Mouse (Mus musculus): ENCODE measurements around the gene Anapc4. TPM values are rescaled to one million over a fixed set of nuclear protein-coding genes. Genes with fewer than 3 reads are reported as not detected.

Gene Anapc4
- polyA plus RNA-seq, 1 experiment: 29.9 TPM

GRCm38 (mm10) chr5:52868918-52869703 is 35.3 kb downstream of the Anapc4 start:
- DNase-seq (ENCODE audit: low read depth): no peak

GRCm38 (mm10) chr5:52871461-52871860 is 37.6 kb downstream of the Anapc4 start:
- no peak for DNase-seq (ENCODE audit: low read depth)

GRCm38 (mm10) chr5:52871986-52872385 is 38.2 kb downstream of the Anapc4 start:
- DNase-seq (ENCODE audit: low read depth): no peak

- no peak for DNase-seq (ENCODE audit: low read depth)
Observed at GRCm38 (mm10) chr5:52878847-52879246, 45.0 kb downstream of the Anapc4 start.

- no peak for DNase-seq (ENCODE audit: low read depth)
Observed at GRCm38 (mm10) chr5:52879926-52880325, 46.1 kb downstream of the Anapc4 start.

GRCm38 (mm10) chr5:52882446-52882845 is 48.6 kb downstream of the Anapc4 start:
- DNase-seq (ENCODE audit: low read depth): no peak

- no peak for DNase-seq (ENCODE audit: low read depth)
Observed at GRCm38 (mm10) chr5:52887085-52887484, 53.3 kb downstream of the Anapc4 start.

GRCm38 (mm10) chr5:52889919-52890318 is 56.1 kb downstream of the Anapc4 start:
- no peak for DNase-seq (ENCODE audit: low read depth)

GRCm38 (mm10) chr5:52891949-52892835 is 58.4 kb downstream of the Anapc4 start:
- no peak for DNase-seq (ENCODE audit: low read depth)

- no peak for DNase-seq (ENCODE audit: low read depth)
Observed at GRCm38 (mm10) chr5:52893938-52894337, 60.1 kb downstream of the Anapc4 start.

- no peak for DNase-seq (ENCODE audit: low read depth)
Observed at GRCm38 (mm10) chr5:52904246-52904645, 70.4 kb downstream of the Anapc4 start.

GRCm38 (mm10) chr5:52904671-52905070 is 70.9 kb downstream of the Anapc4 start:
- DNase-seq (ENCODE audit: low read depth): no peak

GRCm38 (mm10) chr5:52908246-52908645 is 74.4 kb downstream of the Anapc4 start:
- no peak for DNase-seq (ENCODE audit: low read depth)

GRCm38 (mm10) chr5:52910159-52910591 is 76.4 kb downstream of the Anapc4 start:
- no peak for DNase-seq (ENCODE audit: low read depth)

GRCm38 (mm10) chr5:52911286-52911870 is 77.6 kb downstream of the Anapc4 start:
- DNase-seq (ENCODE audit: low read depth): no peak

- DNase-seq (ENCODE audit: low read depth): no peak
Observed at GRCm38 (mm10) chr5:52913711-52914110, 79.9 kb downstream of the Anapc4 start.

- no peak for DNase-seq (ENCODE audit: low read depth)
Observed at GRCm38 (mm10) chr5:52916186-52916585, 82.4 kb downstream of the Anapc4 start.

Other genes starting within 250 kb of the Anapc4 start
- gene Sepsecs, start 164.3 kb upstream of the Anapc4 start, polyA plus RNA-seq (2012; rRNA removed): 7.0 and 7.1 TPM in 2 replicates
- 7.1 and 8.0 TPM in 2 replicates for gene Pi4k2b, start 92.4 kb upstream of the Anapc4 start, polyA plus RNA-seq (2012; rRNA removed)
- 5.1 and 5.8 TPM in 2 replicates for gene Zcchc4, start 58.6 kb upstream of the Anapc4 start, polyA plus RNA-seq (2012; rRNA removed)
- 18.4 and 31.1 TPM in 2 replicates for gene Slc34a2, start 204.1 kb downstream of the Anapc4 start, polyA plus RNA-seq (2012; rRNA removed)